Mouse (Mus musculus) urinary bladder, postnatal 10 days (tissue): ENCODE data around the gene Tax1bp1.

Source experiments
- DNase-seq: peaks from one replicate; pipeline ENCODE4 v3.0.0; 2022; ENCODE audit warnings: low spot score

Tax1bp1 gene

DNA sequence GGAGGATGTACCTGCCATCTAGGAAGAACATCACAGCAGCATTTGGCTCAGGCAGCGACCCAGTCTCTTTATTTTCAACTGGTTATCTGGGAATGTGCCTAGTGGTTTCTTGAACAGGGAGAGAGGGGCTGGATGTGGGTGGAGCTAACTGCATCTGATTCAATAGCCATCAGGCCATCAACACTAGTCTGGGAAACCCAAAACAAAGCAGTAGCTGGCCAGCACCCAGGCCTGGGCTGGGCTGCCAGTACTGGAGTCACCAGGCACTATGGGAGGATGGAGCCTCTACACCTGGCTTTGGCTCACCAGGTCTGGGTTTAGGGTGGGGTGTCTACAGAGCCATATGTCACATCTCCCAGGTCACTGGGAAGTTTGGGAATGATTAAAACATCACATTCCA is 83.2 kb downstream of the Tax1bp1 start:
- DNase-seq = no peak

GRCm38 (mm10) chr6:52797252-52797800 is 83.8 kb downstream of the Tax1bp1 start:
- no peak for DNase-seq

DNA sequence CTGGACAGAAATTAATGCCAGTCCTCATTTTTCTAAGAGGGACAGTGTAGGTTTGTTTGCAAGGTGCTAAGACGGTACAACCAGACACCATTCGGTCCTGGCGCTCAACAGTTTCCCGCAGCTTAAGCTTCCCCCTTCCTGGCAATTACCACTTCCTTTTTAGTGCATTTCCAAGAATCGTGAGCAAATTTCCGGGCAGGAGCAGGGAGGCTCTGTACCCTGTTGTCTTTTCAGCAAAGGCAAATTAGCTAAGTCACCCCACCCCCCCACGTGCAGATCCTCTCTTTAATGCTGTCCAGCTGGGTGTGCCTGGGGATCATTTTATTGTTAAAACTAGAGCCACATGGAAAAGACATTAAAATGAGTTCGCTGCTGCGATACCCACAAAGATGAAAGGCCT is 88.7 kb downstream of the Tax1bp1 start:
- DNase-seq = no peak

DNA sequence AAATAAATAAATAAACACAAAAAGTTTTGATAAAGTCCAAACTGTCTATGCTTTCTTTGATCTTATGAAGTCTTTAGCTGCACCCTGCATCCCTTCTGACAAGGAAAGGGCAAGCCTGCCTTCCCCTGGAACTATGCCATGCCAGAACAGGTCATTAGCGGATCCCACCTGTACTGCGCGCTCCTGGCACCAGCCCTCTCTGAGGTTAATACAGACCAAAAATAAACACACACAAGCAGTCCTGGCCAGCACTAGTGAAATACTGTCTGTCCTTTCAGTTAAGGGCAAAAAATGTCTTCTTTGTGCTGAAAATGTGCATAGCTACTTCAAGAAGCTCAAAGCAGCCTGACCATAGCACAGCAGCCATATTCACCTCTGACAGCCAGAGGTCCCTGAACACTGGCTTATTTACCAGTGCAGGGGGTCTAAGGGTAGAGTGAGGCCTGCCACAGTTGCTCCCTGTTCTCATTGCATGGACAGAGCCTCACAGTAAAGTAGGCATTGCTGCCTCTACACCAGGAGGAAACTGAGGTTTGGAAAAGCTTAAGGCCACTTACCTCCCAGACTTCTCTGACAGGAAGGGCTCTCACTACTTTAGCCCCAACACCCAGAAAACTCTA is 91.8 kb downstream of the Tax1bp1 start:
- no peak for DNase-seq
